Mouse (Mus musculus) kidney, postnatal 10 days (tissue): ENCODE measurements at regions not wholly inside any gene's neighbourhood (a gene's known extent, or its start where the extent isn't known, plus 50 kb on each side); places are given as distances from the start of the nearest gene placed in this dataset.

Experiments used
- DNase-seq: peaks from one replicate; pipeline ENCODE4 v3.0.0; 2021; ENCODE audit warnings: mixed read lengths

DNA sequence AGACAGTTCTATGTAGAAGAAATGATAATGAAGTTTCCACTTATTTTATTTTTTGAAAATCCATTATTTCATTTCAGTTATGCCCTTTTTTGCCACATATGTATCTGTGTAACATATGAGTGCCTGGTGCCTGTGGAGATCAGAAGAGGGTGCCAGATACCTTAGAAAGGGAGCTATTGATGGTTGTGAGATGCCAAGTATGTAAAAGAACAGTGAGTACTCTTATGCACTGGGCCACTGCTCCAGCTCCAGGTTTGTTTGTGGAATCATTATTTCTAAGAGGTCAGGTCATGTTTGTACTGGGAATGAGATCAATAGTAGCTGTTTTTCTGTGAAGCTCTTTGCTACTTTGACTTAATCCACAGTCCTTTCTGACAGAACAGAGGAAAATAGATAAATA, 68.1 kb downstream of the Cenpw start:
- DNase-seq: no peak

- DNase-seq: peak; percentile 54
Observed at GRCm38 (mm10) chr10:30110341-30110740, 90.0 kb downstream of the Cenpw start.

GRCm38 (mm10) chr10:30102443-30102842, 97.9 kb downstream of the Cenpw start:
- no peak for DNase-seq

DNA sequence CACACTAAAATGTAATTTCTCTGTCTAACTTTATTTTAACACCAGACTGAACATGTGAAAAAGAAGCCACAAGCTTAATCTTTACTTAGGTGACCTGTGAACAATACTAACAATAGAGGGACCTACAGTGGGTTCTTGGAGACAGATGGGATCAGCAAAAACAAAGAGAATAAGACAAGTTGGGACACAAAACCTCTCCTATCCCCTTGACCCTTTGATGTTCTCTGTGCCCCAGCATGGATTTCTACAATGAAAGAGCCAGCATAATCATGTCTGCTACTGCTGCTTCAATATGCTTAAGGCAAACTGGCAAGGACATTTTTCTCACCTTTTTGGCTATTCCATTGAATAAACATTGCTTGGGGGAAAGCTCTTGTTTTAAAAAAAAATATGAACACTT, 105.8 kb downstream of the Cenpw start:
- DNase-seq: no peak

DNA sequence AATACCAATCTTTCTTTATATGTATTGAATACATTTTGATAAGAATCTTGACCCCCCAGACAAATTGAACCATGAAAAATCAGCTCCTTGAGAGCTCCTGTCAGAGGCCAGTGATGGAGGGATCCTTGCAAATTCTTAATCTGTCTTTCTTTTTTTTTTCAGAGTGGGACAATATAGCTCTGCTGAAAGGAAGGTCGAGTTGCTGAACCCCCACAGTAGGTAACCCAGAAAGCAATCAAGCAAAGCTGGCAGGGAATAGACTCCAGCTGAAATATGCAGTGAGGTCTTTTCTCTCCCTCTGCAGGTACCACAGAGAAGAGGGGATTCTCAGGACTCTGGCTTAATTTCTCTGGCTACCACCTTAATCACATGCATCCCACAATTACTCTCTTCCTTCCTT, 108.8 kb downstream of the Cenpw start:
- DNase-seq: no peak

DNA sequence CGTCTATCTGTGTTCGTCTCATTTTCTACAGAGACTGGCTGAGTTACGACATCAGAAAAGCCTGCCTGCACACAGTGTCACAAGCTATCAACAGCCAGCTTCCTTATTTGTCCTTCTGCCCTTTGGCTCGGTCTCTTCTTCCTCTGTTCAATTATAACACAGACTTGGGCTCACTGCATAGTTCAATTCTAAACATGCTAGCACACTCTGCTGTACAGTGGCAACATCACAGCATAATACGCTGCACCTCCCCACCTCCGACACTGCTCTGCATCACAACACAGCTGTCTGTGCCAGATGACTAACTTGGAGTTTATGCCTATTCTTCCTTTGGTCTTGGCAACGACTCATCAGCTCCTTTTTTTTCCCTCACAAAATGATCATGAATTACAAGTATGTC, 111.0 kb downstream of the Cenpw start:
- peak; percentile 10 for DNase-seq

DNA sequence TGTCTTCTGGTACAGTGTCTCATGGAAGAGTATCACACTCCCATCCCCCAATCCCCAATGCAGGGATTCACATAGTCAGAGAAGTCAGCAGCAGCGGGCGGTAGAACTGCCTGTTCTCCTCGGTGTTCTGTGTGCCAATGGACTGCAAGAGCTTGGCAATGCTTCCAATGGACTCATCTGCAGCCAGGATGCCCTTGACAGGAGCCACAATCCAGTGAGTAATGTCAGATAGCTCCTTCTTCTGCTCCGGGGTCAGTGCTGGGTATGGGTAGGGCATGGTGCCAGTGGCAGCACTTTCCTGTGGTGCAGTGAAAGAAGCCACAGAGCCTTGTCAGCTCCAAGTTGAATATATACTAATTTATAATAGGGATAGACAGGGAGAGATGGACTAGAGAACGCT, 115.3 kb downstream of the Cenpw start:
- no peak for DNase-seq

DNA sequence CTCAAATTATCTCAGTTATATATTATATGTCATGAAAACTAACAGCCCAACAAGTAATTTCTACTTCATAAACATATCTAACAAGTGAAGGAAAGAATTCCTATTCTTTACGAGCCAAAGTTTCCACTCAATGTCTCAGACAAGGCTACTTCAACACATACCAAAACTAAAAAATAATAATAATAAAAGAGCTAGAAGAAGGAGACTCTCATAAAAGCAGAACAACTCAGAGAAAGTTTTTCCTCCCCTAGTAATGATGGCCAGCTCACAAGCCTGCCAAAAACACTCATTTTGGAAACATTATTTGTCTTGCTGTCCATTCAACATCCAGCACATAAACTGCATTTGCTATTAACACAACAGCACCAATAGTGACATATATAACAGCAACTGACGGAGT, 133.7 kb downstream of the Cenpw start:
- no peak for DNase-seq

- no peak for DNase-seq
Observed at GRCm38 (mm10) chr10:30030621-30031020, 169.7 kb downstream of the Cenpw start.

- DNase-seq: peak; percentile 18
Observed at GRCm38 (mm10) chr10:30002950-30003636, 197.3 kb downstream of the Cenpw start.

DNA sequence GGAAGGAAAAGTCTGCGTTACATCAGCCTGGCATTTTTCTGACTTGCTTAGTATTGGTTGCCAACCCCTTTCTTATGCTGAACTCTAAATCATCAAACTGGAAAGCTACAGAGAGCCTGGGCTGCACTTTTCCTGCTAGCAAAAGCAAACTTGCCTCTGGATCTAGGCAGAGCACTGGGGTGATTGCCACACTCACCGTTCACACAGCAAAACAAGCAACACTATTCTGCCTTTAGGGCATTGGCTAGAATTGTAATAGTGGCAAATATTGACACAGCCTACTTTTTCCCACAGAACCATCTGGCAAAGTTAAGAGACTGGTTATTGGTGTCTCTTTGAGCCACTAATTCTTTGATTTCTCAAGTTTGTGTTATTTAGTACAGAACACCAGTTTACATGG, 199.5 kb downstream of the Cenpw start:
- DNase-seq: no peak

- DNase-seq: no peak
Observed at GRCm38 (mm10) chr10:29981539-29981938, 218.8 kb downstream of the Cenpw start.
